In the genomic region with DNA sequence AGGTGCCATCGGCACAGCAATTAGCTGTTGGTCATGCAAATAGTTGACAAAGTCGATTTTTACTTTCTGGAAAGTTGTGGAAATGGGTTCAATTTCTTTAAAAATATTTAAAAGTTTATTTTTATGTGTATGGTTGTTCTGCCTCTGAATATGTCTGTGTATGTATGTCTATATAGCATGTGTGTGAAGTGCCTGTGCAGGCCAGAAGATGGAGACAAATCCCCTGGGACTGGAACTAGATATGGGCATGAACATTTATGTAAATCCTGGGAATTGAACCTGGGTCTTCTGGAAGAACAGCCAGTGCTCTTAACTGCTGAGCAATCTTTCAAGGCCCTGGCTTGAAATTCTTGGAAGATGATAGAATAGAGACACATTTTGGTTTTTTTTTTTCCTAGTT, we compare ENCODE assay signal across 20 mouse cellular contexts.
A peak's percentile ranks its signal among the peaks of the same experiment; 100 is the strongest.
DNase-seq lines count a peak whose midpoint lies in the region; ATAC-seq and TF ChIP-seq lines count a peak whose summit lies in the region.
"Had no signal": no experiment of that assay in that cellular context is flagged by ENCODE, and none has a peak within 500 bp of the region (broad histone marks: within the 10 kb centered on the region; RNA-seq: fewer than 3 reads in every experiment).

No protein-coding gene starts in this region.

- H3K27ac ChIP-seq in intestine, postnatal 0 days (ENCODE audit: low read depth, low read length): no peak overlapping the region
- H3K27ac ChIP-seq in intestine, embryonic 15.5 days: no peak overlapping the region
- H3K27ac ChIP-seq in midbrain, postnatal 0 days (ENCODE audit: low read depth, low read length): no peak overlapping the region
- no peak overlapping the region for H3K27ac ChIP-seq in midbrain, embryonic 11.5 days (ENCODE audit: low read depth, low read length)
- H3K27ac ChIP-seq: kidney, embryonic 15.5 days; lung, embryonic 15.5 days; neural tube, embryonic 12.5 days had no signal

- H3K4me3 ChIP-seq in intestine, postnatal 0 days (ENCODE audit: low read depth, low read length): no peak overlapping the region
- H3K4me3 ChIP-seq in intestine, embryonic 15.5 days (replicated peaks): no peak overlapping the region
- H3K4me3 ChIP-seq in midbrain, postnatal 0 days (ENCODE audit: low read depth, low read length): no peak overlapping the region
- no peak overlapping the region for H3K4me3 ChIP-seq in midbrain, embryonic 11.5 days (ENCODE audit: low read depth, low read length)
- H3K4me3 ChIP-seq: kidney, embryonic 15.5 days; lung, embryonic 15.5 days; megakaryocyte, embryonic 14.5 days; neural tube, embryonic 12.5 days had no signal

- ATAC-seq in intestine, postnatal 0 days: no peak
- no peak for ATAC-seq in intestine, embryonic 15.5 days
- ATAC-seq in midbrain, postnatal 0 days (ENCODE audit: low FRiP score): no peak
- ATAC-seq in midbrain, embryonic 11.5 days (ENCODE audit: low FRiP score): no peak
- no peak for ATAC-seq in megakaryocyte, adult 5-6 weeks (ENCODE audit: poor library complexity, severe bottlenecking)

- TF ChIP-seq CTCF in intestine, postnatal 0 days (IDR thresholded peaks at IDR 0.05; ENCODE audit: low read depth): peak; percentile 53
- TF ChIP-seq CTCF in midbrain, postnatal 0 days (IDR thresholded peaks at IDR 0.05): peak; percentile 52

- 84% methylated on average over 2 of the region's 2 CpGs for WGBS in intestine, postnatal 0 days
- WGBS in intestine, embryonic 15.5 days: 90% methylated on average over 2 of the region's 2 CpGs
- WGBS in midbrain, postnatal 0 days: 89% methylated on average over 2 of the region's 2 CpGs
- WGBS in midbrain, embryonic 11.5 days: 90% methylated on average over 2 of the region's 2 CpGs

- no peak overlapping the region for H3K4me2 ChIP-seq in intestine, postnatal 0 days (replicated peaks; ENCODE audit: low read depth)
- H3K4me2 ChIP-seq in intestine, embryonic 15.5 days (replicated peaks): no peak overlapping the region
- no peak overlapping the region for H3K4me2 ChIP-seq in midbrain, postnatal 0 days (ENCODE audit: low read depth, low read length, poor library complexity, severe bottlenecking)
- H3K4me2 ChIP-seq in midbrain, embryonic 11.5 days: no peak overlapping the region
- H3K4me2 ChIP-seq: heart, embryonic 11.5 days; kidney, embryonic 15.5 days; lung, embryonic 15.5 days; neural tube, embryonic 12.5 days had no signal

- H3K9ac ChIP-seq in intestine, postnatal 0 days (ENCODE audit: low read depth, low read length): no peak overlapping the region
- no peak overlapping the region for H3K9ac ChIP-seq in intestine, embryonic 15.5 days
- H3K9ac ChIP-seq in midbrain, postnatal 0 days (replicated peaks; ENCODE audit: low read length, poor library complexity, severe bottlenecking): no peak overlapping the region
- H3K9ac ChIP-seq in midbrain, embryonic 11.5 days (ENCODE audit: low read length): no peak overlapping the region
- H3K9ac ChIP-seq: kidney, embryonic 15.5 days; lung, embryonic 15.5 days; neural tube, embryonic 12.5 days had no signal

- DNase-seq in embryo, embryonic 10.5 days (ENCODE audit: low spot score): peak; percentile 23
- DNase-seq in embryo, embryonic 9.5 days (ENCODE audit: extremely low spot score): no peak
- peak; percentile 19 for DNase-seq in midbrain, postnatal 0 days (ENCODE audit: low spot score)
- DNase-seq in midbrain, embryonic 11.5 days (ENCODE audit: low spot score, missing footprints): no peak
- DNase-seq in Muller cell, postnatal 12 days (ENCODE audit: inconsistent ontology term): no peak
- DNase-seq: adrenal gland, adult 2 months; cerebellum, postnatal 25 days; gastrocnemius, postnatal 14 days; heart, postnatal 36 days; left cerebral cortex, postnatal 4 days; thymus, postnatal 14 days had no signal

- H3K9me3 ChIP-seq in intestine, postnatal 0 days (ENCODE audit: control insufficient read depth): no peaks in the 10 kb centered on the region
- no peaks in the 10 kb centered on the region for H3K9me3 ChIP-seq in intestine, embryonic 15.5 days
- no peaks in the 10 kb centered on the region for H3K9me3 ChIP-seq in midbrain, postnatal 0 days (ENCODE audit: low read length)
- no peaks in the 10 kb centered on the region for H3K9me3 ChIP-seq in midbrain, embryonic 11.5 days (ENCODE audit: control insufficient read depth, low read length)
- H3K9me3 ChIP-seq: kidney, embryonic 15.5 days; lung, embryonic 15.5 days; megakaryocyte, embryonic 14.5 days; neural tube, embryonic 12.5 days had no signal

- H3K4me1 ChIP-seq in intestine, postnatal 0 days (replicated peaks; ENCODE audit: control insufficient read depth, insufficient read depth, low read length): no peaks in the 10 kb centered on the region
- H3K4me1 ChIP-seq in intestine, embryonic 15.5 days (replicated peaks): no peaks in the 10 kb centered on the region
- H3K4me1 ChIP-seq in midbrain, postnatal 0 days (ENCODE audit: insufficient read depth, low read length): no peaks in the 10 kb centered on the region
- no peaks in the 10 kb centered on the region for H3K4me1 ChIP-seq in midbrain, embryonic 11.5 days (ENCODE audit: control insufficient read depth, insufficient read depth, low read length)
- H3K4me1 ChIP-seq: kidney, embryonic 15.5 days; lung, embryonic 15.5 days; megakaryocyte, embryonic 14.5 days; neural tube, embryonic 12.5 days had no signal

- H3K36me3 ChIP-seq in intestine, postnatal 0 days (ENCODE audit: control insufficient read depth, insufficient read depth): no peaks in the 10 kb centered on the region
- H3K36me3 ChIP-seq in intestine, embryonic 15.5 days: no peaks in the 10 kb centered on the region
- H3K36me3 ChIP-seq in midbrain, postnatal 0 days (ENCODE audit: insufficient read depth, low read length): no peaks in the 10 kb centered on the region
- no peaks in the 10 kb centered on the region for H3K36me3 ChIP-seq in midbrain, embryonic 11.5 days (ENCODE audit: control insufficient read depth, insufficient read depth, low read length)
- H3K36me3 ChIP-seq: kidney, embryonic 15.5 days; lung, embryonic 15.5 days; neural tube, embryonic 12.5 days had no signal

- H3K27me3 ChIP-seq in intestine, postnatal 0 days (replicated peaks; ENCODE audit: control insufficient read depth, insufficient read depth, low read length): no peaks in the 10 kb centered on the region
- H3K27me3 ChIP-seq in intestine, embryonic 15.5 days (replicated peaks): no peaks in the 10 kb centered on the region
- no peaks in the 10 kb centered on the region for H3K27me3 ChIP-seq in midbrain, postnatal 0 days (ENCODE audit: insufficient read depth, low read length)
- no peaks in the 10 kb centered on the region for H3K27me3 ChIP-seq in midbrain, embryonic 11.5 days (ENCODE audit: control insufficient read depth, insufficient read depth, low read length)
- H3K27me3 ChIP-seq: CH12.LX; kidney, embryonic 15.5 days; lung, embryonic 15.5 days; megakaryocyte, embryonic 14.5 days; neural tube, embryonic 12.5 days had no signal

Comparison
In these comparisons a context has a peak if more than half of its experiments do, and no peak if none do; other contexts are left out.
1. DNase-seq: peak in embryo, embryonic 10.5 days (single experiment) and midbrain, postnatal 0 days (single experiment); none in embryo, embryonic 9.5 days (single experiment), midbrain, embryonic 11.5 days (single experiment) and Muller cell, postnatal 12 days (single experiment).